Mouse (Mus musculus) R1 (cell line): Measurements from ENCODE around the gene Fzr1.
A peak's percentile ranks its signal among the peaks of the same experiment; 100 is the strongest.

Experiments used
- DNase-seq: peaks from one replicate; pipeline ENCODE4 v3.0.0-alpha.2; 2018; ENCODE audit warnings: low read depth, low spot score

Gene Fzr1

DNA sequence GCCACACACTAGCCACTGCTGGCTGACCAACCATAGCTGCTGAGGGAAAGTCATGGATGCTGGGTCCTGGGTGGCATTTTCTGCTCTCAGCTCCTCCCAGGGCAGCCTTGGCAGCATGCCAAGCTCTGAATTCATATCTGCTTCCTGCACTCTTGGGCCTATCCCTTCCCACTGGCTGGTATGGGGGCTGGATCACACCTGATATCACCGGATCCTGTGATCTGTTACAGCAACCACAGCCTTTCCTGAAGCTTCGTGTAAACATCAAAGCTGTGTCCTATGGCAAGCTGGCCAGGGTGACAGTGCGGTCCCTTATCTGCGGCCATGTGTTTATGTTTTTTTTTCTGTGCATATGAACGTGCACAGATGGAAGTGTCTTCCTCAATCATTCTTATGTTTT is 3.7 kb upstream of the Fzr1 start:
- DNase-seq, result no peak

DNA sequence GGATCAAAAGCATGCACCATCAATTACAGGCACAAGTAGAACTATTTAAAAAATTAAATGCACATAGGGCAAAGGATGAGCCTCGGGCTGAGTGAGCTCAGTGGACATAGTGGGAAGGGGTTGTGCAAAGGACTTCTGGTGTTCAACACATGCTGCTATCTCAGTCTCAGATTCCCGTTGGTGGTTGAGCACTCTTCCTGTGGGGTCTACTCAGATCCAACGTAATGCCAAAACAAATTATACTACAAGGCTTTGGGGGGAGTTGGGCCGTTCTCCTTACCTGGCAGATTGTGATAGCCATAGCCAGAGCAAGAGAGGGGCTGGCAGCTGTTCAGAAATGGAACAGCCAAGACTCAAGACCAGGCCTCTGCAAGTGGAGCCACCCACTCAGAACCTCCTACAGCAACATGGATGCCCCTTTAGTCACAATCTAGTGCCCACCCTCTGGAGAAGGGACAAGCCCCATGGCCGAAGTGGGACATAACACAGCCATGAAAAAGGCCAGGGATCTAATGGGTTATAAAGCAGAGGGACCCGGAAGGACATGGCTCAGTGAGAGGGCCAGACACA is 1.6 kb upstream of the Fzr1 start:
- DNase-seq, result no peak

DNA sequence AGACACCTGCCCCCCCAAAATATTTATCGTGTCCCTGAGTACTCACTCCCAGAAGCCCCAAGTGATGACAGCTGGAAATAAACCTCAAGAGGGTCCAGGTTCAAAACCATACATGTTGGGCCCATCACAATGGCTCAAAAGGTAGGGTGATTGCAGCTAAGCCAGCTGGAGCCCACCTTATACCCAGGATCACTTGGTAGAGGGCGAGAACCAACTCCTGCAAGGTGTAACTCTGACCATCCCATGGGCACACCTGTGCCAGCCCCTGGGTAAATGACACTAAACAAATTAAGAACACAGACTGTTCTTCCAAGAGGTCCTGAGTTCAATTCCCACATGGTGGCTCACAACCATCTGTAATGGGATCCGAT is 852 bp upstream of the Fzr1 start:
- DNase-seq, result no peak

DNA sequence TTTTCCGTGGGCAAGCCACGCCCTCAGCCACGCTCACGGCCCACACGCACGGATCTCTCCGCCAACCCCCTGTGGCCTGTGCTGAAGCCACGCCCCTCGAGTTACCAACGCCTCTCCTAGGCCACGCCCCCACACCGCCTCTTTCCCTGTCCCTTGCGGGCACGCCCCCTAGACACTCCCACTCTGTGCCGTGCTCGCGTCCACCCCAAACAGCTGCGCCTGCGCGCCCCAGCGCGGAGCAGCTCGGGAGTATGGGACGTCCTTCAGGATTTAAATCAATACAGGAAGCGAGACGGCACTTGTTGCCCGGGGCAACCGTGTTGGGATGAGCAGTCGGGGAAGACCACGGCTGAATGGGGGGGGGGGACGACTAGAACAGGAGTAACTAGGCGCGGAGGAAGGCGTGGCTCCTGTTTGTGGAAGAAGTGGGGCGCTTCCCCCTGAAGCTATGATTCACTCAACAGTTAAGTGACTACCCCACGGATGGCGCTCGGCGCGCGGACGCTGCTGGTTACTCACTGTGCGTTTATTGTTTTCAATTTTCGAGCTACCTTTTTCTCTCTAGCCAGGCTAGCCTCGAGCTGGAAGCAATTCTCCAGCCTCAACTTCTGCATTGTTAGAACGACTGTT is 352 bp upstream of the Fzr1 start:
- peak; percentile 100 for DNase-seq

DNA sequence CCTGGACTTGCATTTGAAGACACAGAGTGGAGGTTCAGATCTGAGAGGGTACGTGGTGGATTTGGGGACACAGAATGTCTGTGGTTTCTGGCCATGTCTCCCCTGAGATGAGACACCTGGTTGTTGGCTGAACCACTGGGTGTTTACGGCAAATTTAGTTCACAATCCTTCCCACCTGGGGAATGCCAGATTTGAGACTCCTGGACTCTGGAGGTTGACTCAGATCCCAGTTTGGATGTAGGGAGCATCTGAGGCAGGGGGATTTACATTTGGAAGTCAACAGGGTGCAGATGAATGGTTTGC is 1.0 kb downstream of the Fzr1 start:
- DNase-seq, result no peak

DNA sequence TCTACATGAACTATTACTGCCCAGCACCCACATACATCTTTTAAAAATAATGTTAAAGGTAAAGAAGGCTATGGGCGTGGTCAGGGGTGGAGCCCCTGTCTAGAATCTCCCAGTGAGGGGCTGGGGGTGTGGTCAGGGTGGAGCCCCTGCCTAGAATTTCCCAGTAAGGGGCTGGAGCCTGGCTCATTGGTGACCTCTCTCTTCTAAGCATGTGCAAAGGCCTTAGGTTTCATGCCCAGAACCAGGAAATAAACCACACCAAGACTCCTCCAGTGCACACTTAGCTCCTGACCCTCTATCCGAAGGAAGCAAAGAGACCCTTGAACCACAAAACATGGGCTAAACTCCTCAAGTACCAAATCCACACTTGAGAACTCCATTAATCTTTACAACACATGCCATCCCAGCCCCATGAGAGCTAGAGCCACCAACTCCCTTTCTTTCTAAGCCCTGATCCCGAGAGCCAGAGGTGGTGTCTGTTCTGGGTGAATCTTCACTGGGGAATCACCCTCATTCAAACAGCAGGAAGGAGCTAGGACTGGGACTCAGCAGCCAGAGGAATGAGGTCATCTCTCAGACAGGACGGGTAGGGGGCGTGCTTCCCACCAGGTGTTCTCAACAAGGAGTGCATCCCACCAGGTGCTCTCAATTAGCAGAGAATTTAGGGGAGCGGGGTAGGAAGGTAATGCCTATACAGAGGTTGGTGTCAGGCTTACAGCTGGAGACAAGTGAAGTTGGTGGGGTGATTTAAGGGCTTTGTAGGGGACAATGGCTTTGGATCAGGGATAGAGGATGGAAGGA is 1.6 kb downstream of the Fzr1 start:
- peak; percentile 78 for DNase-seq

DNA sequence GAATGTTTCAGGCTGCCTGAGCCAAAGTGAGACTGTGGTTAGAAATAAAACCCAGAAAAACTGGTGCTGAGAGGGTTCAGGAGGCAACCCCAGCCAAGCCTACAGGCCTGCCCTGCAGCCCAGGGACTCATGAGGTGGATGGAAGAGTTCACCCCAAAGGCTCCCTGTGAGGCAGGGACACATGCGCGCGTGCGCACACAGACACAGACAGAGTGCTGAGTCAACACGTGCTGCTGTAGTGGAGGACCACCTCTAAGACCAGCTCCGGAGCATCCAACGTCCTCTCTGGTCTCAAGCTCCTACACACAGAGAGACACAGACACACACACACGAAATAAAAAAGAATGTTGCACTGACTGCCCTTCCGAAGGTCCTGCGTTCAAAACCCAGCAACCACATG is 3.0 kb downstream of the Fzr1 start:
- peak; percentile 75 for DNase-seq

- DNase-seq, result peak; percentile 21
Observed at GRCm38 (mm10) chr10:81367207-81367495, 11.2 kb downstream of the Fzr1 start.

- DNase-seq, result peak; percentile 47
Observed at GRCm38 (mm10) chr10:81366477-81367206, 11.7 kb downstream of the Fzr1 start.

DNA sequence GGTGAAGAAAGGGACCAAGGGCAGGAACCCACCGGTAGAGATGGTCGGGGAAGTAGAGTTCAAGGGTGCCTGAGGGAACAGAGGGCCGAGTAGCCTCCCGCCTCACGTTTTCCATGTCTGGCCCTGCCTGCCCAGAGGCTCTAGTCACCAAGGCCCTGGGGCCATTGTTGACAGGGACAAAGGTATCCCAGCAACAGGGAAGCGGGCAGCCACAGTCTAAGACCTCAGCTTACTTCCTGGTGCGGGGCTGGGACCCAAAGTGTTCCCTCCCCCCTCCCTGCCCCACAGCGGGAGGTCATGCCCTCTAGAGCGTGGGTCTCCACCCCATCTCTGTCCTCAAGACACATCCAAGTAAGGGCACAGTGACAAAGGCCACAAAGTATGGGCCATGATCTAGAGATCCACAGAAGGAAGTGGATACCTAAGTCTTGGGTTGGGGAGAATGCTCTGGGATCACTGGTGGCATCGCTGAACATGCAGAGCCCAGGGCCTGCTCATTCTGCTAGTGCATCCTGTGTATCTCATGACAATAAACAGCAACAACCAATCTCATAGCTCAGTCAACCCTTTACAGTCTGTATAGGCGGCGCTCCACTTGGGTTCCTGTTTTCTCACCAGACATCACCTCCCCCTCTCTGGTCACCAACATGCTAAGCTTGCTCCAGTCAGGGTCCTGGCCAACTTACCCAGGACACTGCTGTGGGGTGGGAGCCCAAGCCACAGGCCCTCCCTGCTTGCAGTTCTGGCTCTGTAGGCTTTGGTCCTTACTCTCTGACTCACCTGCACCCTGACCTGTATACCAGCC is 12.4 kb downstream of the Fzr1 start, which contains the start of gene 4930404N11Rik:
TSS of gene 4930404N11Rik (minus strand) at position 145 of the 805 bp plus-strand sequence.
- DNase-seq, result peak; percentile 83

DNA sequence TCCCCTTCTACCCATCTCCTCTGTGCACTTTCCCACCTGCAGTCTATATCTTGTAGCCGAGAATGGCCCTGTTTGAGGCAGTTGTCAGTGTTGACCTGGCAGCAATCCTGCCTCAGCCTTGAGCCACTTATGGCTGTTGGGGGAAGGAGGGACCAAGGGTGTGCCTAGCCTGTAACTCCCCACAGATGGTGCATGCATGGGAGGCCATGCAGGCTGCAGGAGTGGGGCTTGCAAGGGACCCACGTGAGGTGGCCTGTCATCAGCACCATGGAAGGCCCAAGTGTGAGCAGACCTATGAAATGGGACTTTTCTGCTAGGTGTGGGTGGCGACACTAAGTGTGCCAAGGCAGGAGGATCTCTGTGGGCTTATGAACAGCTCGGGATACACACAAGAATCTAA is 13.2 kb downstream of the Fzr1 start:
- DNase-seq, result peak; percentile 48

GRCm38 (mm10) chr10:81364666-81365065 is 13.7 kb downstream of the Fzr1 start:
- no peak for DNase-seq

DNA sequence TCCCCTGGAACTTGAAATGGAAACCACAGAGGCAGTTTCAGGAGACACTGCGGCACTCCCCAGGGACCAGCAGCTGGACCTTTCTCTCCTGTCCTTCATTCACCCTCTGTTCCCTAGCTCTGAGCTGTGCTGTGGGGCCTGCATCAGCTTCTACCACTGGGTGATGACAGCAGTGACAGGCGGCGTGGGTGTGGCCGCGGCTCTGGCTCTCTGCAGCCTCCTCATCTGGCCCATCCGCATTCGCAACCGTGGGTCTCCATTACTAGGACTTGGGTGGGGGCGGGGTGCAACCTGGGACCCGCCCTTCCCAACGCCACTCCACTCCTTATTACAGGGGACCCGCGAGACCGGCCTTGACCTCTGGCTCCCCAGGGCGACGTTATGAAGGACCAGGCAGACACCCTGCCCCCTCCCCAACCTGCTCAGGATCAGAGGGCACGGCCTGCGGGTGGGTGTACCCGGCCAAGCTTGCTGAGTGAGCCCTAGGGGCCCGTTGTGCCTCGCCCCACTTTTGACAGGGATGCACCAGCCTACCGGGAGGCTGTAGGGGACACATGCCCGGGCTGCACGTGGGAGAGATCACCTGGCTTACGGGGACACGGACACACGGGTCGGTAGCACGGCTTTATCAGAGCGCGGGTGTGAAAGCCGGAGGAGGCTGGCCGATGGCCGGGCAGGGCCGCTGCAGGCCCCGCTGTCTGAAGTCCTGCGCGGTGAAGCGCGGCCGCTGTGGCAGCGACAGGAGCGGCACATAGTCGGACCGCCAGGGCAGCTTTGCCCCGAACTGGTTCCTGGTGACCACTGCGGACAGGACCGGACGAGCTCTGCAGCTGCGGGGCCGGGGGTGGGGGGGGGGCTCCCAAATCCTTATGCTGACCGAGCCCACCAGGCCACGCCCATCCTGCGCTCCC is 14.6 kb downstream of the Fzr1 start:
- DNase-seq, result peak; percentile 55

GRCm38 (mm10) chr10:81362336-81362949 is 15.9 kb downstream of the Fzr1 start:
- DNase-seq, result peak; percentile 82

DNA sequence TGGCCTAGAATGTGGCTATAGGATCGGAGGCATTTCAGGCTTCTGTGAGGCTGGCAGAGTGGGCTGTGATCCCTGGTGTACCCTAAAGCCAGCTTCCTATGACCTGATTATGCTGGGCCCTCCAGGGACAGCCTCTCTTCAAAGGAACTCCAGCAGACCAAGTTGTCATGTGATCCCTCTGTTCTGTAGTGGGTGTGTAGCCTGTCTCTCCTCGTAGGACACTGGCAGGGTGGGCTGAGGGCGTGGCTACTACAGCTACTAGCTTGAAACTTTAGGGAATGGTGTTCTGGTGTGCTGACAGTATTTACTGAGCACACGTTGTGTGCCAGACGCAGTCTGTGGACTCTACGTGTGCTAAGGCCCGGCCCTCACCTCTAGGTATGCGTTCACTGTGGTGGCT is 17.6 kb downstream of the Fzr1 start:
- peak; percentile 55 for DNase-seq

- no peak for DNase-seq
Observed at GRCm38 (mm10) chr10:81358841-81359240, 19.5 kb downstream of the Fzr1 start.

GRCm38 (mm10) chr10:81358209-81358608 is 20.1 kb downstream of the Fzr1 start:
- peak; percentile 71 for DNase-seq

- peak; percentile 85 for DNase-seq
Observed at GRCm38 (mm10) chr10:81356991-81357844, 21.1 kb downstream of the Fzr1 start, which contains the start of gene Mfsd12. Gene Mfsd12, plus strand, starts transcription at chr10:81357491.

GRCm38 (mm10) chr10:81356352-81356990 is 21.8 kb downstream of the Fzr1 start:
- DNase-seq, result no peak
